Mouse (Mus musculus) midbrain, embryonic 10.5 days (tissue): ENCODE results near the gene Dnajb5. TPM values are rescaled to one million over a fixed set of nuclear protein-coding genes. Genes with fewer than 3 reads are reported as not detected.
"Not testable (repeated sequence)": the region's sequence is repeated elsewhere in the genome, so short reads cannot be mapped to it uniquely, and the experiment has no call there.

Experiments
- DNase-seq: peaks from one replicate; pipeline ENCODE4 v3.0.0-alpha.2; 2017; ENCODE audit warnings: low spot score
- H3K27ac ChIP-seq: fragments of 300-500 bp; sonication (generic); replicated peaks from 2 replicates; pipeline ENCODE4 v1.5.1; 2016; ENCODE audit warnings: mild to moderate bottlenecking
- H3K27me3 ChIP-seq: fragments of 300-500 bp; sonication (generic); 2 replicates; pipeline ENCODE4 v1.6.1; 2016; ENCODE audit warnings: low read depth, mild to moderate bottlenecking; ENCODE audit not compliant: poor library complexity, severe bottlenecking
- H3K36me3 ChIP-seq: fragments of 300-500 bp; sonication (generic); 2 replicates; pipeline ENCODE4 v1.6.1; 2016; ENCODE audit warnings: mild to moderate bottlenecking, moderate library complexity
- H3K4me1 ChIP-seq: fragments of 300-500 bp; sonication (generic); 2 replicates; pipeline ENCODE4 v1.6.1; 2016
- H3K4me3 ChIP-seq: fragments of 300-500 bp; sonication (generic); 2 replicates; pipeline ENCODE4 v1.5.1; 2016; ENCODE audit warnings: mild to moderate bottlenecking, moderate library complexity
- H3K9me3 ChIP-seq: fragments of 300-500 bp; sonication (generic); replicated peaks from 2 replicates; pipeline ENCODE4 v1.6.1; 2016; ENCODE audit warnings: mild to moderate bottlenecking
- WGBS: fragments of 180-500 bp; shearing (Covaris S2); methylation state at CpG from one replicate; pipeline ENCODE4 v1.1.7; 2016; 5-methylcytosine and 5-hydroxymethylcytosine counted together
- polyA plus RNA-seq: library from polyadenylated mRNA; unstranded; fragments of >200 nt; fragmentation: Nextera tagmentation; extraction: Ambion mirVana; gene quantifications from 2 replicates; pipeline ENCODE4 v1.2.1, GENCODE M21; 2016

The Dnajb5 gene
- polyA plus RNA-seq, 1 experiment from 2014 or later: 14.9 TPM

DNA sequence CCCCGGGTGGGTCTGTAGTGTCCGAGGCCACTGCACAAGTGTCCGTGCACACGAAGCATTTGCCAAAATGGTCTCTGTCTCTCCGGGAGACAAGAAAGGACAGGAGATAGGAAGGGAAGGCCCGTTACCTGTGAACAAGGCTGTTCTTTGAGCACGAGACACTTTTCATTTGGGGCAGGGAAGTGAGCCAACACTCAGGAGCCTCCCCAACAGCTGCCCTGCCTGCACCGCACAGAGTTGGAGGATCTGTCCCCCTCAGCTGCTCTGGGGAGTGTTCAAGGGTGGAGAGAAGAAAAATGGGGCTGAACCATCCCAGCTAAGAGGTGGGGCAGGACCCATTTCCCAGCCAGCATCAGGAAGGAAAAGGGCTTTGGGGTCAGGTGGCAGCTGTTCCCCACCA is 8.4 kb downstream of the Dnajb5 start:
- DNase-seq: no peak
- Histone ChIP-seq H3K27me3 (no peaks in the 10 kb centered on the region), H3K27ac (no peak overlapping the region), H3K4me1 (peaks cover 20% of the 10 kb centered on the region), H3K36me3 (peaks cover 49% of the 10 kb centered on the region), H3K4me3 (no peak overlapping the region), H3K9me3 (no peaks in the 10 kb centered on the region)
- WGBS: 91% methylated on average over 8 of the region's 8 CpGs

DNA sequence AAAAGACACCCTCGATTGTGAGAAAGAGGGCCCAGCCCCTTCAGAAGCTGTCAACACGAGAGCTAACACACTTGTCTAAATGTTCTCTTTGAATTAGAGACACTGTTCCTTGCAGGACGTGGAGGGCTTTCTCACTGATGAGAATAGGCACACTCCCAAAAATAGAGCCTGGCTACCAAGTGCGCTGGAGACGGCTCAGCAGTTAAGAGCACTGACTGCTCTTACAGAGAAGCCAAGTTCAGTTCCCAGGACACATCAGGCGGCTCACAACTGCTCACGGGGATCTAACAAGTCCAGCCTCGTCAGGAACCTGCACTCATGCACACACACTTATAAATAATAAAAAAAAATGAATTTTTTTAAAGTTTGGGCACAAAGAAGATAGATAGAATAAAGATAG is 9.3 kb downstream of the Dnajb5 start:
- peaks cover 40% of the 10 kb centered on the region for H3K36me3 ChIP-seq
- no peak for DNase-seq
- no peaks in the 10 kb centered on the region for H3K27me3 ChIP-seq
- no peak overlapping the region for H3K4me3 ChIP-seq
- peaks cover 10% of the 10 kb centered on the region for H3K4me1 ChIP-seq
- no peaks in the 10 kb centered on the region for H3K9me3 ChIP-seq
- 83% methylated on average over 8 of the region's 8 CpGs for WGBS
- no peak overlapping the region for H3K27ac ChIP-seq

DNA sequence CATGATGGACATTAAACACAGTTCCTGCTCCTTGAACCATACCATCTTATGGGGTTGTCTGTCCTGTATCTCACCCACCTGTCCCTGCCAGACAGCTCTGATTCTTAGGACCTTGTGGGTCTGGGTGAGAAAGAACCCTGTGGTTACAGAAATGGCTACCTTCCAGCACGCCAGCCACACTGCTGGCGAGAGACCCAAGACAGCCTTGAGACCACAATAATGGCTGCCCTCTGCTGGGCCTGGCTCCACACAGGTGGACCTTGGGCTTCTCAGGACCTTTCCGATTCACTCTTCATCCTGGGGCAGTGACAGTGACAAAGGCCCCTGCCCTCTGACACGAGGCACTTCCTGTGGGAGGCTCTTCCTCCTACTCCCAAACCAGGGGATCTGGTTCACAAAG is 9.8 kb downstream of the Dnajb5 start:
- H3K27me3 ChIP-seq: 0 out of 2 replicates have a peak, but pooled peaks cover 4% of the 10 kb centered on the region
- no peak overlapping the region for H3K4me3 ChIP-seq
- H3K9me3 ChIP-seq: no peaks in the 10 kb centered on the region
- WGBS: 79% methylated on average over 4 of the region's 4 CpGs
- peaks cover 40% of the 10 kb centered on the region for H3K36me3 ChIP-seq
- no peak for DNase-seq
- H3K27ac ChIP-seq: no peak overlapping the region
- peaks cover 6% of the 10 kb centered on the region for H3K4me1 ChIP-seq

DNA sequence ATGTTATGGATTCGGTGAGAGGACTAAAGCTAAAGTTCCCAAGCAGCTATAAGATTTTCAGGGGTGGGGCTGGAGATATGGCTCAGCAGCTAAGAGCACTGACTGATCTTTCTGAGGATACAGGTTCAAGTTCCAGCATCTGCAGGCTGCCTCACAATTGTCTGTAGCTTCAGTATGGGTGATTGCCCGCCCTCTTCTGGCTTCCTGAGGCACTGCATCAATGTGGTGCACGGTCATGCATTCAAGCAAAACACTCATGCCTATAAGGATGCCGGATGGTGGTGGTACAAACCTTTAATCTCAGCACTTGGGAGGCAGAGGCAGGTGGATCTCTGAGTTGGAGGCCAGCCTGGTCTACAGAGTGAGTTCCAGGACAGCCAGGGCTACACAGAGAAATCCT is 12.0 kb downstream of the Dnajb5 start:
- Histone ChIP-seq H3K9me3 (no peaks in the 10 kb centered on the region), H3K4me1 (peaks cover 12% of the 10 kb centered on the region), H3K27ac (no peak overlapping the region), H3K27me3 (0 out of 2 replicates have a peak, but pooled peaks cover 8% of the 10 kb centered on the region), H3K4me3 (no peak overlapping the region), H3K36me3 (peaks cover 22% of the 10 kb centered on the region)
- 37% methylated on average over 4 of the region's 4 CpGs for WGBS
- peak; percentile 58 for DNase-seq

DNA sequence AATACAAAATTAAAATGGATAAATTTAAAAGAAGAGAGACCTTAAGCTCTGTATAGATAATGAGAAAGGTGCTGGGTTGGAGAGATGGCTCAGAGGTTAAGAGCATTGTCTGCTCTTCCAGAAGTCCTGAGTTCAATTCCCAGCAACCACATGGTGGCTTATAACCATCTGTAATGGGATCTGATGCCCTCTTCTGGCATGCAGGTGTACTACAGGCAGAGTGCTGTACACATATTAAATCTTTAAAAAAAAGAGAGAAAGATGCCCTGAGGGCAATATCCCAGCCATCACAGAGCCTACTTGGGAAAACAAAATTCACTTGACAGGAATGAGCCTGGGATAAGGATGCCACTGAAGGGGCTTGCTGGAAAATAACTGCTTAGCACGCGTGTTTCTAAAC is 13.9 kb downstream of the Dnajb5 start:
- peaks cover 3% of the 10 kb centered on the region; the same call in 1 of the 2 replicates for H3K36me3 ChIP-seq
- H3K27me3 ChIP-seq: 0 out of 2 replicates have a peak, but pooled peaks cover 8% of the 10 kb centered on the region
- H3K4me1 ChIP-seq: peaks cover 12% of the 10 kb centered on the region
- no peak for DNase-seq
- H3K9me3 ChIP-seq: no peaks in the 10 kb centered on the region
- H3K4me3 ChIP-seq: no peak overlapping the region
- 99% methylated on average over 2 of the region's 2 CpGs for WGBS
- H3K27ac ChIP-seq: no peak overlapping the region

DNA sequence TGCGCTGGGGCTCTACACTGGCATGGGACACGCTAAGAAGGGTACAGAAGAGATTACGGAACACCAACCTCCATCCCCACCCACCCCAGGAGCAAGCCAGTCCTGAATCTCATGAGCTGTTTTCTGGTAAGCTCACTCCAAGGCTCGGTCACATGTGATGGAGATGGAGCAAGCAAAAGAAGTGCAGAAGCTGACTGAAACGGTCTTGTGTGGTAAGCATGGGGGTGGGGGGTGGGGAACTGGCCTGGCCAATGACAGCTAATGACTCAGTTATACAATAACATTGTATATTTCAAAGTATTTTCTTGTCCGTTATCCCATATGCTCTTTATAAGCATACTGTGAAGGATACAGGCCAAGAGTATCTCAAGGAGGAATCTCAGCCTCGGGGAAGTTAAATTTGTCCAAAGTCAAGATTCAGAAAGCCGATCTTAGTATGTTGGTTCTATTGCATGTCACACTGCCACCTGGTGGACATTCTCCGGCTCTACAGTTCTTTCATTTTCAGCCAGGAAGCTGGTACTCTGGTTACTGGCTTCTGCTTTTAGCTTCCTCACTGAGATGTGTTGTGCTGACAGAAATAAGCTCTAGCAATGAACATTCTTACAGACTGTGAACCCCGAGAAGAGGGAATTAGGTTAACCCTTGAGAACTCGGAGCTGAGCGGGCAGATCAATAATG is 15.6 kb downstream of the Dnajb5 start:
- H3K9me3 ChIP-seq: no peaks in the 10 kb centered on the region
- H3K27me3 ChIP-seq: 0 out of 2 replicates have a peak, but pooled peaks cover 8% of the 10 kb centered on the region
- 12% methylated on average over 12 of the region's 12 CpGs for WGBS
- H3K4me1 ChIP-seq: peaks cover 12% of the 10 kb centered on the region
- peak; percentile 56 for DNase-seq
- peak overlapping the region; percentile 36 for H3K4me3 ChIP-seq
- no peaks in the 10 kb centered on the region for H3K36me3 ChIP-seq
- H3K27ac ChIP-seq: no peak overlapping the region

DNA sequence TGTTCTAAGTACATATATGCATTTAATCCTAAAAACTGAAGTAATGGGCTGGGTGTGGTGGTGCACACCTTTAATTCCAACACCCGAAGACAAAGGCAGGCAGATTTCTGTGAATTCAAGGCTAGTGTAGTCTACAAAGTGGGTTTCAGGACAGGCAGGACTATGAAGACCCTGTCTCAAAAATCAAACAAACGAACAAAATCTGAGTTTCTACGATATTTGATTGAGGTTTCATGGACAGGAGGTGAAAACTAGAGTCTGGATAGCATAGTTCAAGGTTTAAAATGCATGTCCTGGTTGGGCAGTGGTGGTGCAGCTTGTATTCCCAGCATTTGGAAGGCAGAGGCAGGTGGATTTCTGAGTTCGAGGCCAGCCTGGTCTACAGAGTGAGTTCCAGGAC is 19.7 kb downstream of the Dnajb5 start, which contains the start of gene 1700022I11Rik:
Gene 1700022I11Rik, plus strand, starts transcription at position 301 of the 400 bp plus-strand sequence.
- Histone ChIP-seq H3K9me3 (no peaks in the 10 kb centered on the region), H3K4me1 (peaks cover 14% of the 10 kb centered on the region), H3K4me3 (no peak within 1 kb of the TSS), H3K27ac (no peak within 1 kb of the TSS), H3K27me3 (0 out of 2 replicates have a peak, but pooled peaks cover 5% of the 10 kb centered on the region), H3K36me3 (no peaks in the 10 kb centered on the region)
- no peak for DNase-seq
- WGBS: 93% methylated on average over 4 of the region's 4 CpGs

DNA sequence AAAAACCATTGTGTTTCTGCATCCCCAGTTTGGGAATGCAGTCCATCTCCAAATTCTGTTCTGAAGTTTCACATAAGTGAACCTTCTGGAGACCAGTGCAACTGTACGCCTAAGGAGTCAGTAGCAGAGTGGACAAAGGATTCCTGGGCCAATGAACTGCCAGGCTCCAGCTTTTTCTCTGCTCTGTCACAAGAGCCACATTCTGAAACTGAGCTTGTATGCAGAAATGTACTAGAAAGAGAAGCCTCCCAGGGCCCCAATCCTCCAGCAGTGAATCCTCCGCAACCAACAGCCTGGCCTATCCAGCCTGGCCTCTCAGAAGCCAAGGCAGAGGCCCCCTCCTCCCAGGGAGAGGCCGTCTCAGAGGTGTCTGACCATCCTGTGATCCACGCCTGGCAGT is 23.3 kb downstream of the Dnajb5 start:
- H3K4me3 ChIP-seq: no peak overlapping the region
- peaks cover 24% of the 10 kb centered on the region for H3K36me3 ChIP-seq
- WGBS: 75% methylated on average over 4 of the region's 4 CpGs
- 0 out of 2 replicates have a peak, but pooled peaks cover 2% of the 10 kb centered on the region for H3K4me1 ChIP-seq
- H3K27me3 ChIP-seq: no peaks in the 10 kb centered on the region
- no peak for DNase-seq
- H3K9me3 ChIP-seq: no peaks in the 10 kb centered on the region
- H3K27ac ChIP-seq: no peak overlapping the region

DNA sequence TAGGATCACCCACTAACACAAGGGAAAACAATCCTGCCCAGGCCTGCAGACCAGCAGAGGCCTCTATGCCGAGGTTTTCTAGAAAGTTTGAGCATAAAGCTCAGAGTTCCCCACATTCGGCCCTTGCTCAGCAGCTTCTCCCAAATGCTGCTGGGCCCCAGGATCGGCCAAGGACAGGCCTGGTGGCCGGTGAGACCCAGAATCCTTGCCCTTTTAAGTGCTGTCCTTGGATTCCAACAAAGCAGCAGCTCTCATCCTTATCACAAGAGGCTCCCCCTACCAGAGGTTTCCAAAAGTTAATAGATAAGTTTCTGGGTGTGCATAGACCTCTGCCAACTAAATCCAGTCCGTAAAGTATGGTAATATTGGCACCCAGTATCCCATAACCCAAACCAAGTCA is 24.3 kb downstream of the Dnajb5 start:
- DNase-seq: no peak
- no peak overlapping the region for H3K4me3 ChIP-seq

DNA sequence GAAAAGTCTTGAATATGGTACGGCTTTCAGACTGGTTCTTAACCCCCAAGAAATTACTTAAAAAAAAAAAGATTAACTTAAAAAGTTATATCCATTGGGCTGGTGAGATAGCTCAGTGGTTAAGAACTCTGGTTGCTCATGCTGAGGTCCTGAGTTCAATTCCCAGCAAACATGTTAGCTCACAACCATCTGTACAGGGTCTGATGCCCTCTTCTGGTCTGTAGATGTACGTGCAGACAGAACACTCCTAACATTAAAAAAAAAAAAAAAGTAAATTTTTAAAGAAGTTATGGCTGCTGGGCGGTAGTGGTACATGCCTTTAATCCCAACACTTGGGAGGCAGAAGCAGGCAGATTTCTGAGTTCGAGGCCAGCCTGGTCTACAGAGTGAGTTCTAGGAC is 28.4 kb downstream of the Dnajb5 start:
- Histone ChIP-seq H3K27ac (no peak overlapping the region), H3K4me1 (0 out of 2 replicates have a peak, but pooled peaks cover under 1% of the 10 kb centered on the region), H3K4me3 (no peak overlapping the region), H3K27me3 (no peaks in the 10 kb centered on the region), H3K36me3 (peaks cover 75% of the 10 kb centered on the region), H3K9me3 (no peaks in the 10 kb centered on the region)
- no peak for DNase-seq
- WGBS: 90% methylated on average over 4 of the region's 4 CpGs

More for the DNA sequence above, 24.3 kb downstream of the Dnajb5 start:
- peaks cover 34% of the 10 kb centered on the region for H3K36me3 ChIP-seq
- H3K4me1 ChIP-seq: 0 out of 2 replicates have a peak, but pooled peaks cover 2% of the 10 kb centered on the region
- H3K27ac ChIP-seq: no peak overlapping the region
- no peaks in the 10 kb centered on the region for H3K27me3 ChIP-seq
- no peaks in the 10 kb centered on the region for H3K9me3 ChIP-seq
- 83% methylated on average over 5 of the region's 5 CpGs for WGBS

DNA sequence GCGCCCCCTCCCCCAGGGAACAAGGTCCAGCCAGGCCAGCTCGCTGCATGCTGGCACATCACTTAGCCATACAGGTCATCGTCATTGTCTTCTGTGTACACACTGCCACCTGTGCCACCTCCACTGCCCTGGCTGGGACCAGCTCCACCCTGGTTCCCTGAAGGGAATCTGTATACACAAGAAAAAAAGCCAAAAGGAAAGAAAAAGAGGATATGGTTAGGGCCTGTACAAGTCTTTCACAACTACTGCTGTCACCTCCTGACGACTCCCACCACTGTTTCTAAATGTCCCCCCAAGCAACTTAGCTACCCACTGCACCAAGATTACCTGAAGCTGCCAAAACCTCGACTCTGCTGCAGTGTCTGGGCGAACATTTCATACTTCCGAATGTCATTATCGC is 30.9 kb downstream of the Dnajb5 start:
- not testable (repeated sequence) for H3K4me1 ChIP-seq, H3K4me3 ChIP-seq, H3K9me3 ChIP-seq, H3K27me3 ChIP-seq, DNase-seq, H3K27ac ChIP-seq
- H3K36me3 ChIP-seq: peaks cover 94% of the 10 kb centered on the region
- 89% methylated on average over 8 of the region's 8 CpGs for WGBS

DNA sequence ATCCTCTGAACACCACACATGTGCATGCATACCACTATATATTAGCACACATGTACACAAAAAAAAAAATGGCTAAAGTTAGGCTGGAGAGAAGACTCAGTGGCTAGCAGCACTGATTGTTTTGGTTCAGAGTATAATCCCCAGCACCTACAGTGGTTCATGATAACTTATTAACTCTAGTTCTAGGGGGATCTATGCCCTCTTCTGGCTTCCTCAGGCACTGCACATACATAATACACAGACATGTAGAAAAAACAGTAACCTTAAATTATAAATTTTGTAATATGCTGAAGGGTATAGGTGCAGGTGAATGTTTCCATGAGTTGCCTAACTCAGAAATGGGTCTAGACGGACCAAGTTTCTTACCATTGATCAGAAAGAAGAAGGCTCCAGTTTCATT is 38.7 kb downstream of the Dnajb5 start:
- no peaks in the 10 kb centered on the region for H3K4me1 ChIP-seq
- no peaks in the 10 kb centered on the region for H3K27me3 ChIP-seq
- no peak for DNase-seq
- no peak overlapping the region for H3K4me3 ChIP-seq
- 86% methylated on average over 1 of the region's 1 CpGs for whole genome bisulfite sequencing
- no peak overlapping the region for H3K27ac ChIP-seq
- H3K36me3 ChIP-seq: peaks cover 100% of the 10 kb centered on the region
- H3K9me3 ChIP-seq: no peaks in the 10 kb centered on the region

DNA sequence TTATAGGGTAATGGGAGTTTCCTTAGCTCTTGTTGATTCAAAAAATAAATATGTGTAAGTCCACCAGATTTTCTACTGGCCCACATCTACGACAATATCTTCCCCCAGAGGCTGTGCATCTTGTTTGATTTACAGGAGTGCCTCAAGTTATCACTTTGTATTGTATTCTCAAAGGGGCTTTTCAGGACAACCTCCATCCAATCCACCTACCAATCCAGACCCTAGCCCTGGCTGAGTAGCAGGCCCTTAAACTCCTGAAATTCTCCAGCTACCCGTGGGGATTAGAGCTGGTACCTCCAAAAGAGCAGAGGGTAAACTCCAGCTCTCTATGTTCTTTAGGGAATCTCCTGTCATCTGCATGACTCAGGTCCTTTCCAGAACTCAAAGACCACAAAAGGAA is 48.4 kb downstream of the Dnajb5 start:
- no peak for DNase-seq
- H3K9me3 ChIP-seq: no peaks in the 10 kb centered on the region
- peak overlapping the region; percentile 94 for H3K4me3 ChIP-seq
- H3K27ac ChIP-seq: no peak overlapping the region
- peaks cover 61% of the 10 kb centered on the region for H3K36me3 ChIP-seq
- H3K4me1 ChIP-seq: peaks cover 29% of the 10 kb centered on the region
- 75% methylated on average over 2 of the region's 2 CpGs for WGBS
- H3K27me3 ChIP-seq: no peaks in the 10 kb centered on the region
